Mouse (Mus musculus) liver, embryonic 14.5 days (tissue): Measurements from ENCODE around the gene Gm266. TPM values are rescaled to one million over a fixed set of nuclear protein-coding genes. Genes with fewer than 3 reads are reported as not detected.

Experiments
- ATAC-seq: fragments of 200-750 bp; cut with Nextera tagmentation; 2 replicates; pipeline ENCODE4 v1.8.0; 2017; ENCODE audit warnings: moderate number of reproducible peaks, mild to moderate bottlenecking, moderate library complexity; ENCODE audit not compliant: insufficient read depth
- DNase-seq, 3 experiments: peaks; one replicate each; pipeline ENCODE4 v3.0.0-alpha.2; 2012 to 2013; ENCODE audit warnings: low read depth in 3 of 3, low spot score in 3 of 3
- H3K27ac ChIP-seq: fragments of 300-500 bp; sonication (generic); 2 replicates; pipeline ENCODE4 v1.5.1; 2014; ENCODE audit warnings: moderate library complexity, mild to moderate bottlenecking, control low read depth, inconsistent platforms
- H3K27me3 ChIP-seq: fragments of 300-500 bp; sonication (generic); 2 replicates; pipeline ENCODE4 v1.6.1; 2014; ENCODE audit warnings: mild to moderate bottlenecking, low read length, moderate library complexity; ENCODE audit not compliant: control insufficient read depth, insufficient read depth
- H3K36me3 ChIP-seq: fragments of 300-500 bp; sonication (generic); replicated peaks from 2 replicates; pipeline ENCODE4 v1.6.1; 2014; ENCODE audit warnings: low read depth; ENCODE audit not compliant: control insufficient read depth, insufficient read depth
- H3K4me1 ChIP-seq, 2 experiments: fragments of 200-500 bp in 1 of 2; fragments of 300-500 bp in 1 of 2; sonication (generic) in 1 of 2; replicated peaks; 2 replicates each; pipeline ENCODE4 v1.6.1; 2012 to 2014; ENCODE audit warnings: antibody characterized with exemption in 1 of 2, inconsistent platforms in 1 of 2, low read length in 1 of 2; ENCODE audit not compliant: control insufficient read depth in 2 of 2, insufficient read depth in 2 of 2
- H3K4me2 ChIP-seq: fragments of 300-500 bp; sonication (generic); 2 replicates; pipeline ENCODE4 v1.6.1; 2014; ENCODE audit warnings: low read depth, mild to moderate bottlenecking, control low read depth, moderate library complexity
- H3K4me3 ChIP-seq, 2 experiments: fragments of 200-500 bp in 1 of 2; fragments of 300-500 bp in 1 of 2; sonication (generic) in 1 of 2; 2 replicates each; pipeline ENCODE4 v1.5.1; 2012 to 2014; ENCODE audit warnings: low read depth in 2 of 2, low read length in 2 of 2, mild to moderate bottlenecking in 2 of 2, control low read depth in 1 of 2, inconsistent platforms in 1 of 2, moderate library complexity in 1 of 2; ENCODE audit not compliant: insufficient read depth in 1 of 2
- H3K9ac ChIP-seq: fragments of 300-500 bp; sonication (generic); replicated peaks from 2 replicates; pipeline ENCODE4 v1.6.1; 2014; ENCODE audit warnings: mild to moderate bottlenecking, control low read depth, moderate library complexity
- H3K9me3 ChIP-seq: fragments of 300-500 bp; sonication (generic); 2 replicates; pipeline ENCODE4 v1.6.1; 2016; ENCODE audit warnings: low read length, mixed read lengths; ENCODE audit not compliant: control insufficient read depth
- CTCF ChIP-seq: IDR thresholded peaks from 2 replicates; pipeline ENCODE4 v1.5.1; 2016; ENCODE audit warnings: antibody characterized with exemption, low read depth, control low read depth
- EP300 ChIP-seq: IDR thresholded peaks from 2 replicates; pipeline ENCODE4 v1.6.1; 2016; ENCODE audit warnings: antibody characterized with exemption, low read depth
- WGBS: fragments of 180-500 bp; shearing (Covaris S2); extraction: QIAGEN DNeasy Blood & Tissue Kit; methylation state at CpG from one replicate; pipeline ENCODE4 v1.1.7; 2014; ENCODE audit not compliant: insufficient replicate concordance; 5-methylcytosine and 5-hydroxymethylcytosine counted together
- polyA plus RNA-seq, 2 experiments: library from polyadenylated mRNA; depleted of rRNA in 1 of 2; stranded (reverse) in 1 of 2; unstranded in 1 of 2; fragments of >200 nt; fragmentation: Nextera tagmentation in 1 of 2; extraction: Ambion mirVana in 1 of 2; gene quantifications; 2 replicates each; pipeline versions ENCODE4 v1.2.1 to v1.2.3; 2012 to 2014

The Gm266 gene
- polyA plus RNA-seq, 2 experiments: 0.42 to 0.61 TPM

- Histone ChIP-seq H3K9me3 (no peaks in the 10 kb centered on the region), H3K4me3 (no peak overlapping the region), H3K4me1 (no peaks in the 10 kb centered on the region), H3K27ac (no peak overlapping the region), H3K4me2 (no peak overlapping the region), H3K9ac (no peak overlapping the region), H3K27me3 (no peaks in the 10 kb centered on the region; the same call in 1 of the 2 replicates), H3K36me3 (no peaks in the 10 kb centered on the region)
- 59% methylated on average over 3 of the region's 3 CpGs for WGBS
- DNase-seq: no peak
- TF ChIP-seq EP300 (no peak), CTCF (no peak)
- ATAC-seq: no peak
Observed at GRCm38 (mm10) chr12:111471721-111472120, 13.9 kb downstream of the Gm266 start.

GRCm38 (mm10) chr12:111471119-111471518 lies 14.5 kb downstream of the Gm266 start:
- ATAC-seq (no peak), DNase-seq (no peak)
- TF ChIP-seq CTCF (no peak), EP300 (no peak)

DNA sequence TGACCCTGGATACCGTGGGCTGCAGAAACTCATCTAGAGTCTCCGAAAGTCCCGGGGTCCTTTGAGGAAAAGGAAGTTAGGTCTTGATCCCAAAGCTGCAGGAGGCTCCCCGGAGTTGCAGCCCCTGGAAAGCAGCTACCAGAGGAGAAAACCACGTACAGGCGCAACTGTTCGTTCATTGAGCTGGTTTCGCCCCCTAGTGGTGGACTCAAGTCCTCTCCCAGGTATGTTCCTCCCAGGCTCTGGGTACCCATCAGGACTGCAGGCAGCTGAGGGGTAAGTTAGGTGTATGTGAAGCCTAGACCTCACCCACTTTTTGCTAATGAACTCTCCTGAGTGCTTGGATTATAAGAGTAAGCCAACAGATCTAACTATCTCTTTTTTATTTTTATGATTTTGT lies 16.1 kb downstream of the Gm266 start:
- H3K9ac ChIP-seq: no peak overlapping the region
- H3K4me2 ChIP-seq: no peak overlapping the region
- H3K4me3 ChIP-seq: no peak overlapping the region
- no peak overlapping the region for H3K27ac ChIP-seq
- peak; percentile 64; the same call in 1 of the 2 replicates for ATAC-seq
- H3K9me3 ChIP-seq: no peaks in the 10 kb centered on the region
- TF ChIP-seq CTCF (peak; percentile 95), EP300 (no peak)
- H3K27me3 ChIP-seq: no peaks in the 10 kb centered on the region; the same call in 1 of the 2 replicates
- DNase-seq: peak; percentile 55 to 58 (median 57)
- H3K36me3 ChIP-seq: no peaks in the 10 kb centered on the region
- H3K4me1 ChIP-seq: no peaks in the 10 kb centered on the region
- 5% methylated on average over 8 of the region's 8 CpGs for WGBS

More at GRCm38 (mm10) chr12:111471119-111471518, 14.5 kb downstream of the Gm266 start:
- Histone ChIP-seq H3K4me1 (no peaks in the 10 kb centered on the region), H3K9me3 (no peaks in the 10 kb centered on the region), H3K36me3 (no peaks in the 10 kb centered on the region), H3K27me3 (no peaks in the 10 kb centered on the region; the same call in 1 of the 2 replicates), H3K9ac (no peak overlapping the region), H3K27ac (no peak overlapping the region), H3K4me3 (no peak overlapping the region), H3K4me2 (no peak overlapping the region)
- WGBS: 43% methylated on average over 1 of the region's 1 CpGs

DNA sequence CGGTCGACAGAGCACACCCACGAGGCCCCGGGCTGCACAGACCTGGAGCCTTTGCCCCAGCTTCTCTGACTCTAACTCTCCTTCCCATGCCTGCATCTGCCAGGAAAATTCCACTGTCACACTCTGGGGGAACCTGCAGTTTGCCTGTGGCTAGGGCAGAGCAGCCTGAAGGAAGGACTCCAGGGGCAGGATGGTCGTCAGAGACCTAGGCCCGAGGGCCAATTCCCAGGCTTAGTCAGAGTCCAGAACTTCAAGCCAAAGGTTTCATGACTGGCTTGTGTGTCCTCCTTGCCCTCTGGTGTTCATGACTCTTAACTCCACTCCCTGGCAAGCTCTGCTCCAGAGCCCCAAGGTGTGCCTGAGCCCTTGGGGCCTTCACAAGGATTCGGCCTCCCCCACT lies 17.4 kb downstream of the Gm266 start:
- Histone ChIP-seq H3K4me2 (no peak overlapping the region), H3K27ac (no peak overlapping the region), H3K27me3 (no peaks in the 10 kb centered on the region; the same call in 1 of the 2 replicates), H3K9ac (no peak overlapping the region), H3K4me1 (no peaks in the 10 kb centered on the region; a peak in 1 of 4 replicates), H3K9me3 (no peaks in the 10 kb centered on the region), H3K4me3 (no peak overlapping the region), H3K36me3 (no peaks in the 10 kb centered on the region)
- 63% methylated on average over 7 of the region's 7 CpGs for WGBS
- DNase-seq: no peak
- ATAC-seq: no peak
- TF ChIP-seq CTCF (no peak), EP300 (no peak)

DNA sequence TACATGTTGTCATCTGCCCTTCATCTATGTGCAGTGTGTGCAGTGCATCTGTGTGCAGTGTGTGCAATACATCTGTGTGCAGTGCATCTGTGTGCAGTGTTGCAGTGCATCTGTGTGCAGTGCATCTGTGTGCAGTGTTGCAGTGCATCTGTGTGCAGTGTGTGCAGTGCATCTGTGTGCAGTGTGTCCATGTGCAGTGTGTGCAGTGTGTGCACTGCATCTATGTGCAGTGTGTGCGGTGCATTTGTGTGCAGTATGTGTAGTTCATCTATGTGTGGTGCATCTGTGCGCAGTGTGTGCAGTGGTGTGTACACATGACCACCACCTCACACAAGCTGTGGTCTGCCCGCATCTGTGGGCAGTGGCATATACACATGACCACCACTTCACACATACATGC lies 19.3 kb downstream of the Gm266 start:
- Histone ChIP-seq H3K36me3 (no peaks in the 10 kb centered on the region), H3K4me3 (no peak overlapping the region), H3K4me1 (no peaks in the 10 kb centered on the region; a peak in 1 of 4 replicates), H3K9me3 (no peaks in the 10 kb centered on the region), H3K9ac (no peak overlapping the region), H3K4me2 (no peak overlapping the region), H3K27ac (no peak overlapping the region), H3K27me3 (no peaks in the 10 kb centered on the region; the same call in 1 of the 2 replicates)
- DNase-seq: no peak
- ATAC-seq: no peak
- TF ChIP-seq EP300: no peak
- TF ChIP-seq CTCF: no peak
- 82% methylated on average over 3 of the region's 3 CpGs for WGBS
